ENCODE assay signal across 9 mouse cellular contexts in the genomic region with DNA sequence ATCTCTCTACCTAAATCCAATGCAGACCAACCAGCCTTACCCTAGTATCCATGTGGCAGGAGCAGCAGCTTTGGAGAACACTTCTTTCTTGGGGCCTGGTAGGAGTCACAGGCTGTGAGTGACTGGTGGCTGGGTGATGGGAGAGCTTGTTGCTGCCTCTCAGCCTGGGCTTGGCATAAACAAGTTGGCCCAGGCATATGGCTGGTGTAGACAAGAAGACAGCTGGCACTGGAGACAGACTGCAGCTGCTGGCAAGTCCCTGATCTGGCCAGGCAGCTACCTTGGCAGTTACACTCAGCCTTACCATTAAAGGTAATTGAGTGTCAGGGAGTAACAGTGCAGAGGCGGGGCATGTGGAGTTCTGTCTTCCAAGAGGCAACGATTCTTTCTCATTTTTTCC. TPM values are rescaled to one million over a fixed set of nuclear protein-coding genes. Genes with fewer than 3 reads are reported as not detected.
DNase-seq lines count a peak whose midpoint lies in the region; ATAC-seq and TF ChIP-seq lines count a peak whose summit lies in the region.
"Had no signal": no experiment of that assay in that cellular context is flagged by ENCODE, and none has a peak within 500 bp of the region (broad histone marks: within the 10 kb centered on the region; RNA-seq: fewer than 3 reads in every experiment).

No protein-coding gene starts in this region.

- DNase-seq in heart, adult 18-20 months = peak; percentile 67 to 89
- peak; percentile 81 for DNase-seq in adipocyte (ENCODE audit: low spot score)
- peak; percentile 62 for DNase-seq in forebrain, postnatal 0 days
- DNase-seq in kidney, adult 8-10 months = peak; percentile 13 to 54
- no peak for DNase-seq in B cell, adult 2 months
- DNase-seq in testis, postnatal 14 days (ENCODE audit: low spot score) = no peak

- no peaks in the 10 kb centered on the region for H3K9me3 ChIP-seq in heart, embryonic 11.5 days (replicated peaks; ENCODE audit: control insufficient read depth, low read length)
- H3K9me3 ChIP-seq in forebrain, postnatal 0 days (ENCODE audit: low read length) = no peaks in the 10 kb centered on the region
- no peaks in the 10 kb centered on the region for H3K9me3 ChIP-seq in limb, embryonic 15.5 days
- H3K9me3 ChIP-seq: embryonic facial prominence, embryonic 13.5 days had no signal

- H3K4me3 ChIP-seq in heart, embryonic 11.5 days (ENCODE audit: low read depth, low read length) = no peak overlapping the region
- no peak overlapping the region for H3K4me3 ChIP-seq in forebrain, postnatal 0 days (ENCODE audit: low read depth, low read length)
- H3K4me3 ChIP-seq in limb, embryonic 15.5 days = no peak overlapping the region
- H3K4me3 ChIP-seq: embryonic facial prominence, embryonic 13.5 days had no signal

- no peak overlapping the region for H3K27ac ChIP-seq in heart, embryonic 11.5 days (ENCODE audit: low read depth, low read length)
- 0 out of 2 replicates have a peak overlapping the region, but pooled peaks have one; percentile 3 for H3K27ac ChIP-seq in forebrain, postnatal 0 days (ENCODE audit: low read depth, low read length)
- H3K27ac ChIP-seq in limb, embryonic 15.5 days = peak overlapping the region; percentile 38; the same call in 1 of the 2 replicates
- H3K27ac ChIP-seq: embryonic facial prominence, embryonic 13.5 days had no signal

- H3K27me3 ChIP-seq in heart, embryonic 11.5 days (ENCODE audit: control insufficient read depth, insufficient read depth, low read length) = no peaks in the 10 kb centered on the region
- no peaks in the 10 kb centered on the region for H3K27me3 ChIP-seq in forebrain, postnatal 0 days (ENCODE audit: insufficient read depth, low read length)
- H3K27me3 ChIP-seq in limb, embryonic 15.5 days = no peaks in the 10 kb centered on the region
- H3K27me3 ChIP-seq: embryonic facial prominence, embryonic 13.5 days had no signal

- ATAC-seq in heart, embryonic 11.5 days (replicated peaks; ENCODE audit: insufficient number of reproducible peaks, low FRiP score, low TSS enrichment) = no peak
- peak; percentile 94 for ATAC-seq in forebrain, postnatal 0 days
- ATAC-seq in limb, embryonic 15.5 days (ENCODE audit: insufficient number of reproducible peaks, low FRiP score, low TSS enrichment, low read depth) = peak; percentile 31; the same call in 1 of the 2 replicates

- no peak overlapping the region for H3K4me2 ChIP-seq in heart, embryonic 11.5 days
- no peak overlapping the region for H3K4me2 ChIP-seq in forebrain, postnatal 0 days (ENCODE audit: low read depth)
- H3K4me2 ChIP-seq in limb, embryonic 15.5 days = no peak overlapping the region
- H3K4me2 ChIP-seq: embryonic facial prominence, embryonic 13.5 days had no signal

- no peaks in the 10 kb centered on the region for H3K36me3 ChIP-seq in heart, embryonic 11.5 days (ENCODE audit: control insufficient read depth, insufficient read depth, low read length)
- H3K36me3 ChIP-seq in forebrain, postnatal 0 days (ENCODE audit: insufficient read depth) = no peaks in the 10 kb centered on the region
- no peaks in the 10 kb centered on the region for H3K36me3 ChIP-seq in limb, embryonic 15.5 days
- H3K36me3 ChIP-seq: embryonic facial prominence, embryonic 13.5 days had no signal

- TF ChIP-seq CTCF in forebrain, postnatal 0 days (IDR thresholded peaks at IDR 0.05; ENCODE audit: low read depth) = no peak

- H3K9ac ChIP-seq in heart, embryonic 11.5 days (ENCODE audit: low read depth, low read length) = no peak overlapping the region
- no peak overlapping the region for H3K9ac ChIP-seq in forebrain, postnatal 0 days
- no peak overlapping the region for H3K9ac ChIP-seq in limb, embryonic 15.5 days
- H3K9ac ChIP-seq: embryonic facial prominence, embryonic 13.5 days had no signal

- H3K4me1 ChIP-seq in heart, embryonic 11.5 days (ENCODE audit: control insufficient read depth, insufficient read depth, low read length) = no peaks in the 10 kb centered on the region
- 0 out of 2 replicates have a peak, but pooled peaks cover 6% of the 10 kb centered on the region for H3K4me1 ChIP-seq in forebrain, postnatal 0 days (ENCODE audit: insufficient read depth)
- H3K4me1 ChIP-seq in limb, embryonic 15.5 days = peaks cover 10% of the 10 kb centered on the region

- 80% methylated on average over 2 of the region's 2 CpGs for WGBS in heart, embryonic 11.5 days (ENCODE audit: insufficient replicate concordance)
- 43% methylated on average over 2 of the region's 2 CpGs for WGBS in forebrain, postnatal 0 days
- 57% methylated on average over 2 of the region's 2 CpGs for WGBS in limb, embryonic 15.5 days

RNA-seq across cellular contexts. Expression of a gene that starts 16.0 kb away (rescaled TPM):
- 10 to 100 TPM; 14.8 to 17.6 TPM for total RNA-seq in heart, adult 18-20 months (2021)
- 2.7 and 3.0 TPM in 2 replicates for polyA plus RNA-seq in heart, embryonic 11.5 days (2014; fragmentation: Nextera tagmentation; extraction: Ambion mirVana)
- total RNA-seq in forebrain, postnatal 0 days (2014; rRNA removed) = 11.2 and 15.3 TPM in 2 replicates
- polyA plus RNA-seq in forebrain, postnatal 0 days (2015; fragmentation: Nextera tagmentation; extraction: Ambion mirVana) = 4.5 and 5.9 TPM in 2 replicates
- polyA plus RNA-seq in limb, embryonic 15.5 days (2015; fragmentation: Nextera tagmentation; extraction: Ambion mirVana) = 14.8 and 15.6 TPM in 2 replicates

Comparison
In these comparisons a context has a peak if more than half of its experiments do, and no peak if none do; other contexts are left out.
1. DNase-seq: peak in heart, adult 18-20 months (2 of 2), adipocyte (single experiment), forebrain, postnatal 0 days (single experiment) and kidney, adult 8-10 months (2 of 2); none in B cell, adult 2 months (0 of 2) and testis, postnatal 14 days (single experiment).